Mouse (Mus musculus): ENCODE results near the gene Olfr1348.
"Not testable (repeated sequence)": the region's sequence is repeated elsewhere in the genome, so short reads cannot be mapped to it uniquely, and the experiment has no call there.

The Olfr1348 gene

GRCm38 (mm10) chr7:6508648-6509047, at the start of gene Olfr1348:
Olfr1348 (minus strand) TSS chr7:6508748.
- no peak for DNase-seq

GRCm38 (mm10) chr7:6526141-6526540, 17.6 kb upstream of the Olfr1348 start:
- DNase-seq = no peak

GRCm38 (mm10) chr7:6525001-6525400, 16.5 kb upstream of the Olfr1348 start:
- no peak for DNase-seq

- DNase-seq = no peak
Observed at GRCm38 (mm10) chr7:6522850-6523249, 14.3 kb upstream of the Olfr1348 start, which contains the start of gene Olfr1349. Olfr1349 (minus strand) TSS chr7:6522950.

GRCm38 (mm10) chr7:6521666-6522065, 13.1 kb upstream of the Olfr1348 start:
- DNase-seq = no peak

GRCm38 (mm10) chr7:6499655-6500054, 8.9 kb downstream of the Olfr1348 start, which contains the start of gene Olfr1347:
Olfr1347 (minus strand) TSS chr7:6499755.
- DNase-seq = no peak

- no peak for DNase-seq
Observed at GRCm38 (mm10) chr7:6486841-6487240, 21.7 kb downstream of the Olfr1348 start, which contains the start of gene Olfr5. Olfr5 (minus strand) TSS chr7:6486941.

GRCm38 (mm10) chr7:6477633-6478032, 30.9 kb downstream of the Olfr1348 start:
- not testable (repeated sequence) for DNase-seq

- DNase-seq = no peak
Observed at GRCm38 (mm10) chr7:6466951-6467350, 41.6 kb downstream of the Olfr1348 start, which contains the start of gene Olfr1346. Olfr1346 (plus strand) TSS chr7:6467101.

- no peak for DNase-seq
Observed at GRCm38 (mm10) chr7:6456399-6456798, 52.1 kb downstream of the Olfr1348 start.

- DNase-seq = no peak
Observed at GRCm38 (mm10) chr7:6455868-6456267, 52.7 kb downstream of the Olfr1348 start, which contains the start of gene Olfr1336. Olfr1336 (plus strand) TSS chr7:6456168.
